Mouse (Mus musculus) hindbrain, embryonic 13.5 days (tissue): Measurements from ENCODE around the gene Fbxo28. TPM values are rescaled to one million over a fixed set of nuclear protein-coding genes. Genes with fewer than 3 reads are reported as not detected.
A peak's percentile ranks its signal among the peaks of the same experiment; 100 is the strongest.

Experiments
- ATAC-seq: fragments of 200-750 bp; cut with Nextera tagmentation; 2 replicates; pipeline ENCODE4 v1.8.0; 2017; ENCODE audit warnings: moderate TSS enrichment; ENCODE audit not compliant: low FRiP score
- H3K27ac ChIP-seq: fragments of 300-500 bp; sonication (generic); 2 replicates; pipeline ENCODE4 v1.5.1; 2015; ENCODE audit warnings: inconsistent platforms, mild to moderate bottlenecking, moderate library complexity
- H3K27me3 ChIP-seq: fragments of 300-500 bp; sonication (generic); 2 replicates; pipeline ENCODE4 v1.6.1; 2015; ENCODE audit warnings: mild to moderate bottlenecking, inconsistent platforms
- H3K36me3 ChIP-seq: fragments of 300-500 bp; sonication (generic); 2 replicates; pipeline ENCODE4 v1.6.1; 2015; ENCODE audit warnings: mild to moderate bottlenecking, inconsistent platforms
- H3K4me1 ChIP-seq: fragments of 300-500 bp; sonication (generic); replicated peaks from 2 replicates; pipeline ENCODE4 v1.6.1; 2015; ENCODE audit warnings: inconsistent platforms
- H3K4me2 ChIP-seq: fragments of 300-500 bp; sonication (generic); 2 replicates; pipeline ENCODE4 v1.6.1; 2015; ENCODE audit warnings: inconsistent platforms, mild to moderate bottlenecking, moderate library complexity
- H3K4me3 ChIP-seq: fragments of 300-500 bp; sonication (generic); 2 replicates; pipeline ENCODE4 v1.5.1; 2015; ENCODE audit warnings: mild to moderate bottlenecking, inconsistent platforms
- H3K9ac ChIP-seq: fragments of 300-500 bp; sonication (generic); 2 replicates; pipeline ENCODE4 v1.6.1; 2015; ENCODE audit warnings: mild to moderate bottlenecking, inconsistent platforms
- H3K9me3 ChIP-seq: fragments of 300-500 bp; sonication (generic); 2 replicates; pipeline ENCODE4 v1.6.1; 2016; ENCODE audit warnings: inconsistent platforms
- WGBS: fragments of 180-500 bp; shearing (Covaris S2); methylation state at CpG from one replicate; pipeline ENCODE4 v1.1.7; 2015; 5-methylcytosine and 5-hydroxymethylcytosine counted together
- polyA plus RNA-seq: library from polyadenylated mRNA; unstranded; fragments of >200 nt; fragmentation: Nextera tagmentation; extraction: Ambion mirVana; gene quantifications from 2 replicates; pipeline ENCODE4 v1.2.1, GENCODE M21; 2015

Fbxo28 gene
- polyA plus RNA-seq, 1 experiment from 2014 or later = 34.0 TPM

- ATAC-seq = peak; percentile 94
Measured at GRCm38 (mm10) chr1:182282091-182283075, 59.0 kb downstream of the Fbxo28 start, which contains the start of gene Degs1. Degs1 (minus strand) TSS chr1:182282804.

DNA sequence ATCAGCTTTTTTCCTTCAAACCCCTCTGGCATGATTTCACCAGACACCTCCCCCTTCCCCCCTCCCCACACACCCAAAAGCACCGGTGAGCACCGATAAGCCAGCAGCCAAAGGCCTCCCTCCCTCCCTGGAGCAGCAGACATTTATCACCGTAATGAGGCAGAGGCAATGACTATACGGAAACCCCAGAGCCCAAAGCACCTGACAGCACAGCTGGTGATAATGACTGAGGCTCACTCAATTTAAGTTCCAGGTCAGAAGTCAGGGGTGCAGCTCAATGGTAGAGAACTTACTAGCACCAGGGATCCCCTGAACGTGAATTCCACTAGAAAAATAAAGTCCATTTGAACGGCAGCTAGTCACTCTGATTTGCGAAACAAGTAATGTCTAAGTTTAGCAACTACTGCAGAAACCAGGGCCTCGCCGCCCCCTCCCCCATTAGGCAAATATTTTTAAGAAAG is 60.1 kb downstream of the Fbxo28 start:
- Histone ChIP-seq H3K4me3 (peak overlapping the region; percentile 81), H3K27me3 (no peaks in the 10 kb centered on the region; the same call in 1 of the 2 replicates), H3K36me3 (peaks cover 30% of the 10 kb centered on the region), H3K4me2 (peak overlapping the region; percentile 84), H3K27ac (peak overlapping the region; percentile 52; the same call in 1 of the 2 replicates), H3K9ac (peak overlapping the region; percentile 55), H3K9me3 (no peaks in the 10 kb centered on the region), H3K4me1 (peaks cover 21% of the 10 kb centered on the region)
- no peak for ATAC-seq
- 20% methylated on average over 9 of the region's 9 CpGs for WGBS

More at GRCm38 (mm10) chr1:182282091-182283075, 59.0 kb downstream of the Fbxo28 start, which contains the start of gene Degs1:
- Histone ChIP-seq H3K4me3 (peak within 1 kb of the TSS; percentile 81), H3K27ac (peak within 1 kb of the TSS; percentile 88), H3K36me3 (peaks cover 19% of the 10 kb centered on the region), H3K9ac (peak within 1 kb of the TSS; percentile 92), H3K27me3 (no peaks in the 10 kb centered on the region; the same call in 1 of the 2 replicates), H3K9me3 (no peaks in the 10 kb centered on the region), H3K4me2 (peak within 1 kb of the TSS; percentile 84), H3K4me1 (peaks cover 21% of the 10 kb centered on the region)
- under 1% methylated on average over 85 of the region's 94 CpGs for WGBS

DNA sequence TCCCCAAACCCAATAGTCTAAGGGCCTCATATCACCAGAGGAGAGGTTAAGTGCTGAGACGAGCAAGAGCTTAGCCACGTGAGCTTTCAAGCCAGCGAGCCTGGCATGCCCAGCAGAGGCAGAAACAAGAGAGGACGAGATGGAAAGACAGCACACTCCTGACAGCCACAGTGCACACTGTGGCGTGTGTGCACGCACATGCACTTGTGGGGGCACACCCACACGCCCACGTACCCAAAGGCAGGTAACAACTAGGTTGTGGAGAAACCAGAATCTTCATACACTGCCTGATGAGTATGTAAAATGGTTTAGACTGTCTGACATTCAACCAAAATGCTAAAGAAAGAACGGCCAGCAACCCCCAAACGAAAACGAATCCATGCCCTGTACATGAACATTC is 60.9 kb downstream of the Fbxo28 start:
- Histone ChIP-seq H3K4me3 (peak overlapping the region; percentile 81), H3K27ac (0 out of 2 replicates have a peak overlapping the region, but pooled peaks have one; percentile 13), H3K4me2 (peak overlapping the region; percentile 84), H3K27me3 (no peaks in the 10 kb centered on the region; the same call in 1 of the 2 replicates), H3K36me3 (peaks cover 35% of the 10 kb centered on the region), H3K9ac (peak overlapping the region; percentile 55), H3K9me3 (no peaks in the 10 kb centered on the region), H3K4me1 (peaks cover 21% of the 10 kb centered on the region)
- ATAC-seq = no peak
- WGBS = 54% methylated on average over 11 of the region's 11 CpGs

- Histone ChIP-seq H3K4me2 (peak overlapping the region; percentile 84), H3K4me1 (peaks cover 21% of the 10 kb centered on the region), H3K36me3 (peaks cover 40% of the 10 kb centered on the region), H3K4me3 (peak overlapping the region; percentile 81; the same call in 1 of the 2 replicates), H3K27ac (no peak overlapping the region), H3K9ac (0 out of 2 replicates have a peak overlapping the region, but pooled peaks have one; percentile 55), H3K27me3 (no peaks in the 10 kb centered on the region; the same call in 1 of the 2 replicates), H3K9me3 (no peaks in the 10 kb centered on the region)
- ATAC-seq = no peak
- 79% methylated on average over 6 of the region's 6 CpGs for WGBS
Measured at GRCm38 (mm10) chr1:182280046-182280445, 61.4 kb downstream of the Fbxo28 start.

DNA sequence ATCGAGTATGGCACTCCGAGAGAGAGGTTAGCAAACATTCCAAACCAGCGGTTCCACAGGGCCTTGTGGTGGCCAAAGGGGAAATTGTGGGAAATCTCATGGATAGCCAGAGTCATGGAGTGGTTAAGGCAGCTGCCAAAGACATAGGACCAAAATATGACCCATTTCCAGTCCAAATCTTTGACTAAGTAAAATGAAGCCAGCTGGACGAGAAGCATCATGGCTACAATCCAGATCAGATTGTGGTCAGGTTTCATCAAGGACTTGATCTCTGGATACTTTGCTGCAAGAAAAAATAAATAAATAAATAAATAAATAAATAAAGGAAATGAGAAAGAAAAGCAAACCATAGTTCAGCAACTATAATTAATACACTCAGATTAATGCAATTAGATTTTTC is 62.0 kb downstream of the Fbxo28 start:
- WGBS = 96% methylated on average over 4 of the region's 4 CpGs

DNA sequence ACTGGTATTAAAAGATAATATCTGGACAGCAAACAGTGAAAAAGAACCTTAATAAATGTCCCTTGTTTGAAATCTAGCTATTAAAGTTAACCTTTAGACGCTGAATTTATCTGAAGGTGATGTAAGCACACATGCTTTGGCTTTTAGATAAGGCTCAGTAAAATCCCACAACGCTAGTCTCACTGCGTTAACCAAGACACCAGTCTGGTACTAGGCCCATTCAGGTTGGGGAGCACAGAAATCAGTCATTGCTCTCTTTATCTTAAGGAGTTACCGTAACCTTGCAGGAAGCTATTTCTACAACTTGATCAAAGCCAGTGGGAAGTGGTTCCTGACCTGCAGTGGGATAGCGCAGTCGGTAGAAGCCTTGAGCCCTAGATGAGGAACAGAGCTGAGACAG is 66.3 kb downstream of the Fbxo28 start:
- Histone ChIP-seq H3K27me3 (no peaks in the 10 kb centered on the region), H3K36me3 (peaks cover 64% of the 10 kb centered on the region), H3K9me3 (no peaks in the 10 kb centered on the region), H3K4me3 (no peak overlapping the region), H3K9ac (no peak overlapping the region), H3K4me2 (no peak overlapping the region), H3K27ac (no peak overlapping the region), H3K4me1 (peaks cover 2% of the 10 kb centered on the region)
- ATAC-seq = no peak
- WGBS = 96% methylated on average over 6 of the region's 6 CpGs

More for the DNA sequence above, 62.0 kb downstream of the Fbxo28 start:
- Histone ChIP-seq H3K36me3 (peaks cover 45% of the 10 kb centered on the region), H3K4me3 (no peak overlapping the region), H3K9ac (no peak overlapping the region), H3K4me2 (no peak overlapping the region), H3K27me3 (no peaks in the 10 kb centered on the region; the same call in 1 of the 2 replicates), H3K9me3 (no peaks in the 10 kb centered on the region), H3K27ac (no peak overlapping the region), H3K4me1 (peaks cover 21% of the 10 kb centered on the region)
- no peak for ATAC-seq

DNA sequence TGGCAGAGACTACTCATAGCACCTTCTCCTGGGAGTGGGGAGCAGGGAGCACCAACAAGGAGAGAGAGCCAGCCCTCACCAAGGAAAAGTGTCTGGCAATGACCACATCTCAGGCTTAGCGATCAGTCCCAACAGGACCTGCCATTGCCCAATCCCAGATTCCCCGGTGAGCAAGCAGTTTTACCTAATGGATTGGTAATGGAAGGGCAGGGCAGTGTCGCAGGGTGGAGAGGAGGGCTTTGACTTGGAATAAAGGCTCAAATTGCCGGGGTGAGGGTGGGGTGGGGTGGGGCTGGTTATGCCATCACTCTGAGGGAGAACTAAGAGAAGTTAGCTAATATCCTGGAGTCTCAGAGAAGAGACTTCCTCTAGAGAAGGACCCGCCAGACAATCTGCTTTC is 69.8 kb downstream of the Fbxo28 start:
- H3K4me3 ChIP-seq = no peak overlapping the region
- no peak overlapping the region for H3K27ac ChIP-seq
- 85% methylated on average over 5 of the region's 5 CpGs for WGBS
- ATAC-seq = no peak
- H3K9me3 ChIP-seq = no peaks in the 10 kb centered on the region
- H3K9ac ChIP-seq = no peak overlapping the region
- H3K27me3 ChIP-seq = no peaks in the 10 kb centered on the region
- peaks cover 4% of the 10 kb centered on the region; the same call in 1 of the 2 replicates for H3K4me1 ChIP-seq
- H3K4me2 ChIP-seq = no peak overlapping the region
- peaks cover 38% of the 10 kb centered on the region for H3K36me3 ChIP-seq

GRCm38 (mm10) chr1:182271130-182271529 is 70.3 kb downstream of the Fbxo28 start:
- Histone ChIP-seq H3K4me1 (peaks cover 4% of the 10 kb centered on the region; the same call in 1 of the 2 replicates), H3K9ac (no peak overlapping the region), H3K27me3 (no peaks in the 10 kb centered on the region), H3K27ac (no peak overlapping the region), H3K9me3 (no peaks in the 10 kb centered on the region), H3K4me3 (no peak overlapping the region), H3K36me3 (peaks cover 34% of the 10 kb centered on the region), H3K4me2 (no peak overlapping the region)
- WGBS = 87% methylated on average over 5 of the region's 5 CpGs
- ATAC-seq = no peak

GRCm38 (mm10) chr1:182268317-182268716 is 73.1 kb downstream of the Fbxo28 start:
- Histone ChIP-seq H3K36me3 (peaks cover 11% of the 10 kb centered on the region; the same call in 1 of the 2 replicates), H3K9ac (no peak overlapping the region), H3K27ac (no peak overlapping the region), H3K27me3 (no peaks in the 10 kb centered on the region), H3K9me3 (no peaks in the 10 kb centered on the region), H3K4me1 (peaks cover 4% of the 10 kb centered on the region; the same call in 1 of the 2 replicates), H3K4me2 (no peak overlapping the region), H3K4me3 (no peak overlapping the region)
- ATAC-seq = no peak
- WGBS = 46% methylated on average over 4 of the region's 4 CpGs

DNA sequence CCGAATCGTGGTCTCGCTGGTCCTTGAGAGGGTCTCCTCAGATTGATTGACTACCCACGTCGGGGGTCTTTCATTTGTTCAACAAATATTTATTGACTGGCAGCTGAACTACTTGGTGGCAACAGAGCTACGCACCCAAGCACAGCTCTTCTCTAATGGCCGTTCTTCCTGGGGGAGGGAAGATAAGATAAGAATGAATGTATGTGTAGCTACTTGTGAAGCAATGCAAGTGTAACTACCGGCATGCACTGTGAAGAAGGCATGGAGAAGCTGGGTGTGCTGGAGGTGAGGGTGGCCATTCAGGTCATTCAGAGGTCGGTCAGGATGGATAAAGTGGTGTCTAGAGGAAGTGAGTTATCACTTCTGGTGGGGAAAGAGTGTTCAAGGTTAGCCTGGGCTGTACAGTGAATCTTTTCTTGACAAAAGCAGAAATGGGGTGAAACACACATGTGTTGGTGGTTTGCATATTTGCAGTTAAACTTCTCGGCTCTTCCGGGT is 75.4 kb downstream of the Fbxo28 start:
- Histone ChIP-seq H3K4me1 (peaks cover 4% of the 10 kb centered on the region; the same call in 1 of the 2 replicates), H3K9me3 (no peaks in the 10 kb centered on the region), H3K27ac (no peak overlapping the region), H3K4me3 (no peak overlapping the region), H3K4me2 (no peak overlapping the region), H3K9ac (no peak overlapping the region), H3K27me3 (no peaks in the 10 kb centered on the region), H3K36me3 (no peaks in the 10 kb centered on the region)
- ATAC-seq = no peak
- WGBS = 91% methylated on average over 11 of the region's 11 CpGs
